Mouse (Mus musculus) monocyte, adult 2 months (primary cell): ENCODE results near the gene Zpld1.

Source experiments
- DNase-seq, 2 experiments: peaks; one replicate each; pipeline ENCODE4 v3.0.0; 2022; ENCODE audit warnings: low spot score in 2 of 2, low read depth in 1 of 2

The Zpld1 gene

GRCm38 (mm10) chr16:55297886-55298285 is at the start of gene Zpld1:
Gene Zpld1 (minus strand): TSS chr16:55297986.
- DNase-seq = no peak

DNA sequence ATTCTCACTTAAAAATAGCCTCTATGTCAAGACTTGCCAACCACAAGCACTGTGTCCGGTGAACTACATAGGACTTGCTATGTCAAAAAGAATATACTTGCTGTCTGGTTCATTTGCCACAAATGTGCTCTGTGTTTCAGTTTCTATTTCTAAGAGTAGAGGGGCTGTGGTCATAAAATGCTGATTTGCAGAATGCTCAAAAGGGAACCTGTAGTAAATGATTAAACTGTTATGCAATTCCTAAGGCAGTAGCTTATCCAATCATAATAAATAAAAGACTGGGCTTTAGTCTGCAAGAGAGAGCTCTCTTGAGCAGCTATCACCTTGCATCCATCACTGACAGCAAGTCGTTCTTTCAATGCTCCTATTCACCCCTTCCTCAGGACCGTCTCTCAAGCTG is 47.9 kb upstream of the Zpld1 start:
- no peak for DNase-seq

DNA sequence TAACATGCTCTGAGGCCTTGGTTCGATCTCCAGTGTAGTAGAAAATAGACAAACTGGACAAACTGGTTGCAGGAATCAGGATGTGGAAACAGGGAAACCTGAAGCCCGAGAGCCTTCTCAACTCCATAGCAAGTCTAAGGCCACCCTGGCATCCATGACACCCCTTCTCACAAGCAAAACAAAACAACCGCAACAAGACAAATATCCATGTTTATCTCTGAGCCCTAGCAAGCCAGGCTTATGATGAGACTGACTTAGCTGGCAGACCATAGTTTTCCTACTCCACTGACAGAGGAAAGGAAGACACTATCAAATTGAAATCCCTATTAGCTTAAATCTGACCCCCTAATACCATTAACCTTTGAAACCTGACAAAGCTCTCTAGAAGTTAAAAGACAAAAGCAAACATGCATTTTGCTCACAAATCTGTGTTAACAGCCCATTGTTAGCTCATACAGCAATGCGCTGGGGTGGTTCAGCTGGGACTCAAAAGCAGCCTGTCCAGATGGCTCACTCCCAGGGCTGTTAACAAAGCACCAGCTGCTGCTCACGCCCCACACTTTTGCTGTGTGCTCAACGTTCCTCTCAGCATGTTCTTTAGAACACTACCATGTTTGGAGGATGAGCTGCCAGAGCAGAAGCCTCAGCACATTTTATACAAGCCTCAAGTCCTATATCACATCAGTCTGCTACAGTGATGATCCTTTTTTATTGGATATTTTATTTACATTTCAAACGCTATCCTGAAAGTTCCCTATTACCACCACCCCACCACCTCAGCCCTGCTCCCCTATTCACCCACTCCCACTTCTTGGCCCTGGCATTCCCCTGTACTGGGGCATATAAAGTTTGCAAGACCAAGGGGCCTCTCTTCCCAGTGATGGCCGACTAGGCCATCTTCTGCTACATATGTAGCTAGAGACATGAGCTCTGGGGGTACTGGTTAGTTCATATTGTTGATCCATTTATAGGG is 24.0 kb upstream of the Zpld1 start:
- no peak for DNase-seq

- no peak for DNase-seq
Observed at GRCm38 (mm10) chr16:55316996-55317395, 19.2 kb upstream of the Zpld1 start.

DNA sequence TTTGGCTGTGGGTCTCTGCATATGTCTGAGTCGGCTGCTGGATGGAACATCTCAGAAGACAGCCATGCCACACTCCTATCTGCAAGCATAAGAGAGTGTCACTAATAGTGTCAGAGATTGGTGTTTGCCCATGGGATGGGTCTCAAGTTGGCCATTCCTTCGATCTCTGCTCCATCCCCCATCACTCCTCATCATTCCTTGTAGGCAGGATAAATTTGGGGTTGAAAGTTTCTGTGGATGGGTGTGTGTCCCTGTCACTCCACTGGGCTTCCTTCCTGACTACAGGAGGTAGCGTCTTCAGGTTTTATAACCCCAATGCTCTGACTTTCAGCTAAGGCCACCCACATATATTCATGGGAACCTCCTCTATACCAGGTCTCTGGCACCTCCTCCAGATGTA is 14.3 kb upstream of the Zpld1 start:
- no peak for DNase-seq

DNA sequence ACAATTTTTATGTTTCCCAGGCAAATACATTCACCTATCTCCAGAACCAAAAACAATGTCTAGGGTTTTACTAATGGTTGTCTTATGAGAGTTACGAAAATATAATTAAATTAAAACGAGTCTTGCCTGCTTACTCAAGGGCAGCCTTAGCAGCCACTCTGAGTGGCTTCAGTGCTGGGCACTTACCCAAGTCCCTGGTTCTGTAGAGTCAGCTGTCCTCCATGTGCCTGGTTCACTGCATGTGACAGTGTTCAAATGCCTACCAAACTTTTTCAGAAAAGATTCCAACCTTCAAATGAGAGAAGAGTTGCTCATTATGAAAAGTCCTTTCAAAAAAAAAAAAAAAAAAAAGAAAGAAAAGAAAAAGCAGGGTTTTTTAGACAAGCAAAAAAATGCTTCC is 15.1 kb downstream of the Zpld1 start:
- DNase-seq = no peak

DNA sequence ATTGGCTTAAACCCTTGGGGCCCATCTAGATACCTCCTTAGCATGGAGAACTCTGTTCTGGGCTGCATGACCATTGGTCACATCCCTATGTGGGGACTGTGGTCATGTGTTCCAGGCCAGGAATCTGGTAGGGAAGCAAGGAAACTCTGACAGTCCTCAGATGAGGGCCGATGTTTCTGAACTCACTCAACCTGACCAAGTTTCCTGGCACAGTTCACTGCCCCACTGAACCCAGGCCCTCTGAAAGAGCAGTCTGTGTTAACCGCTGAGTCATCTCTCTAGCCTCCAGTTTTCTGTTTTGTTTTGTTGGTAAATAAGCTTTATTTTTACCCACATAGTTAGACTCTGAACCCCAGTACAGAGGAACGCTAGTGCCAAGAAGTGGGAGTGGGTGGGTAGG is 20.3 kb downstream of the Zpld1 start:
- no peak for DNase-seq

- DNase-seq = no peak
Observed at GRCm38 (mm10) chr16:55265281-55265680, 32.5 kb downstream of the Zpld1 start.

GRCm38 (mm10) chr16:55260862-55261574 is 36.8 kb downstream of the Zpld1 start:
- no peak for DNase-seq

- no peak for DNase-seq
Observed at GRCm38 (mm10) chr16:55259719-55260118, 38.1 kb downstream of the Zpld1 start.

DNA sequence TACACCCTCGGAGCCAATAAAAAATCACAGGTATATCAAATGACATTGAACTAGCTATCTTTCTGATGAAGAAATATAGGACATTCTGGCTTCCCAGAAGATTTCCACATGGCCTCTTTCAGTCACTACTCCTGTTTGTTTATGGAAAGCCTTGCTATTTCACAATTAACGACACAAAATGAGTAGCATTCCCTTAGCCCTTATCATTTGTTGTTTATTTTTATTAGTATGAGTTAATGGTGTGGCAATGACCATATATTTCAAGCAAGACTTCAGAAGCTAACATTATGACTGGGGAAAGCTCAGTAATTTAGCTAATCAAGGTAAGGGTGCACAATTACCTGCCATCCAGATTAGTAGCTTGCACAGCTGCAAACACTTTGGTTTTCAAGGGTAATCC is 56.8 kb downstream of the Zpld1 start:
- no peak for DNase-seq

- DNase-seq = no peak
Observed at GRCm38 (mm10) chr16:55228995-55229622, 68.7 kb downstream of the Zpld1 start.

DNA sequence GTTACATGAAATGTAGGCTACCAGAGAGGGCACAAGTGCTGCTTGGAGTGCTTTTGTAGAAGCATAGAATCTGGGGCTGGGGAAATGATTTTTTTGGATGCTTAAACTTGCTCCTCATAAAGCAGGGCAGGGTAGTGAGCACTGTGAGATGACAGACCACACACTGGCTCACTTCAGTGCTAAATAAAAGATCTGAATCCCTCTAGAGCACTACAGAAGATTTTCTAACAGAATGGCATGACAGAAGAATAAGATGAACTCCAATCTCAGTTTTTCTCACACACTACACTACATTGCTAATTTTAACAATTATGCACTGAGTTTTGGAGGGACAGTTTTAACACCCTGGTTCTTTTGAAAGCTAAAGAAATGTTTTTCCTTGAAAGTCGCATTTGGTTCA is 93.8 kb downstream of the Zpld1 start:
- DNase-seq = no peak

DNA sequence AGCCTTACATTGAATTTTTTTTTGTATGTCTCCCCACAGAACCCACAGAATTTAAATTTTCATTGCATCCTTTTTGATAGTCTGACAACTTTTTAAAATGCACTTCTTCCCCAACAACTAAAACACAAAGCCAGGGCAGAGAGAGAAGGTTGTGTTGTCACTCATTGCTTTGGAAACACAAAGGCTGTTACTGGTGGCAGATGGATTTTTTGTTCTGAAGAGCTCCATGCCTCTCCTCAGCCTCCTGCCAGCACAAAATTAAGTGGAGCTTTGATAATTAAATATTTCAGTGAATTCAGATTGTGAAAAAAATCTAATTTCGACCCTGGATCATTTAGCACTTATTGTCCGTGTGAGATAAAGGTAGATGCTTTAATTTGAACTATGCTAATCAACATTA is 107.4 kb downstream of the Zpld1 start:
- no peak for DNase-seq

GRCm38 (mm10) chr16:55185370-55185769 is 112.4 kb downstream of the Zpld1 start:
- DNase-seq = no peak
